Mouse (Mus musculus): ENCODE data around the gene Slc8b1.

Gene Slc8b1

GRCm38 (mm10) chr5:120526311-120526710 lies 15.3 kb downstream of the Slc8b1 start:
- DNase-seq (ENCODE audit: low spot score in 2 of 2): no peak

- peak; percentile 35 to 41 for DNase-seq (ENCODE audit: low spot score in 2 of 2)
Observed at GRCm38 (mm10) chr5:120527296-120527964, 16.5 kb downstream of the Slc8b1 start.

GRCm38 (mm10) chr5:120531631-120532030 lies 20.7 kb downstream of the Slc8b1 start:
- no peak for DNase-seq (ENCODE audit: low spot score in 2 of 2)

- no peak for DNase-seq (ENCODE audit: low spot score in 2 of 2)
Observed at GRCm38 (mm10) chr5:120534071-120534685, 23.2 kb downstream of the Slc8b1 start.

- DNase-seq (ENCODE audit: low spot score in 2 of 2): no peak
Observed at GRCm38 (mm10) chr5:120534686-120535075, 23.7 kb downstream of the Slc8b1 start.

GRCm38 (mm10) chr5:120536046-120536445 lies 25.1 kb downstream of the Slc8b1 start:
- DNase-seq (ENCODE audit: low spot score in 2 of 2): no peak

GRCm38 (mm10) chr5:120536632-120537031 lies 25.7 kb downstream of the Slc8b1 start:
- DNase-seq (ENCODE audit: low spot score in 2 of 2): no peak

- no peak for DNase-seq (ENCODE audit: low spot score in 2 of 2)
Observed at GRCm38 (mm10) chr5:120548236-120548850, 37.4 kb downstream of the Slc8b1 start.

GRCm38 (mm10) chr5:120550137-120550536 lies 39.2 kb downstream of the Slc8b1 start:
- no peak for DNase-seq (ENCODE audit: low spot score in 2 of 2)

- no peak for DNase-seq (ENCODE audit: low spot score in 2 of 2)
Observed at GRCm38 (mm10) chr5:120550673-120551072, 39.7 kb downstream of the Slc8b1 start.

GRCm38 (mm10) chr5:120555871-120556270 lies 44.9 kb downstream of the Slc8b1 start:
- no peak for DNase-seq (ENCODE audit: low spot score in 2 of 2)

GRCm38 (mm10) chr5:120558041-120558440 lies 47.1 kb downstream of the Slc8b1 start:
- DNase-seq (ENCODE audit: low spot score in 2 of 2): no peak

- DNase-seq (ENCODE audit: low spot score in 2 of 2): peak; percentile 54 to 58
Observed at GRCm38 (mm10) chr5:120558762-120559161, 47.8 kb downstream of the Slc8b1 start.

GRCm38 (mm10) chr5:120560129-120560615 lies 49.2 kb downstream of the Slc8b1 start:
- DNase-seq (ENCODE audit: low spot score in 2 of 2): no peak

- no peak for DNase-seq (ENCODE audit: low spot score in 2 of 2)
Observed at GRCm38 (mm10) chr5:120560616-120561311, 49.8 kb downstream of the Slc8b1 start.

- DNase-seq (ENCODE audit: low spot score in 2 of 2): no peak
Observed at GRCm38 (mm10) chr5:120562956-120563913, 52.3 kb downstream of the Slc8b1 start.

- no peak for DNase-seq (ENCODE audit: low spot score in 2 of 2)
Observed at GRCm38 (mm10) chr5:120563914-120564311, 52.9 kb downstream of the Slc8b1 start.

- no peak for DNase-seq (ENCODE audit: low spot score in 2 of 2)
Observed at GRCm38 (mm10) chr5:120565171-120565905, 54.4 kb downstream of the Slc8b1 start.

GRCm38 (mm10) chr5:120566101-120566500 lies 55.1 kb downstream of the Slc8b1 start:
- DNase-seq (ENCODE audit: low spot score in 2 of 2): no peak

GRCm38 (mm10) chr5:120566681-120567252 lies 55.8 kb downstream of the Slc8b1 start:
- DNase-seq (ENCODE audit: low spot score in 2 of 2): no peak

Data from spleen, postnatal 36 days (tissue).